Mouse (Mus musculus): Measurements from ENCODE around the gene Ptprn2.
A peak's percentile ranks its signal among the peaks of the same experiment; 100 is the strongest.

Gene Ptprn2

GRCm38 (mm10) chr12:116968215-116968939 is 482.9 kb downstream of the Ptprn2 start:
- peak in 1 of 2 experiments; percentile 29 for DNase-seq (ENCODE audit: low spot score in 2 of 2)

- no peak for DNase-seq (ENCODE audit: low spot score in 2 of 2)
Observed at GRCm38 (mm10) chr12:116975547-116975946, 490.0 kb downstream of the Ptprn2 start.

- no peak for DNase-seq (ENCODE audit: low spot score in 2 of 2)
Observed at GRCm38 (mm10) chr12:116976981-116977380, 491.5 kb downstream of the Ptprn2 start.

- DNase-seq (ENCODE audit: low spot score in 2 of 2), result peak in 1 of 2 experiments; percentile 26
Observed at GRCm38 (mm10) chr12:116978201-116978600, 492.7 kb downstream of the Ptprn2 start.

GRCm38 (mm10) chr12:116981315-116981714 is 495.8 kb downstream of the Ptprn2 start:
- no peak for DNase-seq (ENCODE audit: low spot score in 2 of 2)

- DNase-seq (ENCODE audit: low spot score in 2 of 2), result no peak
Observed at GRCm38 (mm10) chr12:116989144-116989543, 503.6 kb downstream of the Ptprn2 start.

- DNase-seq (ENCODE audit: low spot score in 2 of 2), result peak in 1 of 2 experiments; percentile 17
Observed at GRCm38 (mm10) chr12:117001546-117002148, 516.1 kb downstream of the Ptprn2 start.

- no peak for DNase-seq (ENCODE audit: low spot score in 2 of 2)
Observed at GRCm38 (mm10) chr12:117016753-117017595, 531.5 kb downstream of the Ptprn2 start.

GRCm38 (mm10) chr12:117017912-117018311 is 532.4 kb downstream of the Ptprn2 start:
- DNase-seq (ENCODE audit: low spot score in 2 of 2), result no peak

- no peak for DNase-seq (ENCODE audit: low spot score in 2 of 2)
Observed at GRCm38 (mm10) chr12:117023235-117023634, 537.7 kb downstream of the Ptprn2 start.

GRCm38 (mm10) chr12:117024916-117025315 is 539.4 kb downstream of the Ptprn2 start:
- DNase-seq (ENCODE audit: low spot score in 2 of 2), result peak in 1 of 2 experiments; percentile 50

- DNase-seq (ENCODE audit: low spot score in 2 of 2), result no peak
Observed at GRCm38 (mm10) chr12:117025676-117026075, 540.2 kb downstream of the Ptprn2 start.

GRCm38 (mm10) chr12:117027351-117027750 is 541.8 kb downstream of the Ptprn2 start:
- no peak for DNase-seq (ENCODE audit: low spot score in 2 of 2)

- DNase-seq (ENCODE audit: low spot score in 2 of 2), result no peak
Observed at GRCm38 (mm10) chr12:117028333-117028961, 542.9 kb downstream of the Ptprn2 start.

GRCm38 (mm10) chr12:117033172-117033571 is 547.7 kb downstream of the Ptprn2 start:
- no peak for DNase-seq (ENCODE audit: low spot score in 2 of 2)

GRCm38 (mm10) chr12:117034506-117034905 is 549.0 kb downstream of the Ptprn2 start:
- DNase-seq (ENCODE audit: low spot score in 2 of 2), result no peak

GRCm38 (mm10) chr12:117035243-117035642 is 549.7 kb downstream of the Ptprn2 start:
- peak; percentile 80 to 87 for DNase-seq (ENCODE audit: low spot score in 2 of 2)

- no peak for DNase-seq (ENCODE audit: low spot score in 2 of 2)
Observed at GRCm38 (mm10) chr12:117039411-117039810, 553.9 kb downstream of the Ptprn2 start.

- DNase-seq (ENCODE audit: low spot score in 2 of 2), result no peak
Observed at GRCm38 (mm10) chr12:117041409-117041808, 555.9 kb downstream of the Ptprn2 start.

- no peak for DNase-seq (ENCODE audit: low spot score in 2 of 2)
Observed at GRCm38 (mm10) chr12:117042706-117043105, 557.2 kb downstream of the Ptprn2 start.

- DNase-seq (ENCODE audit: low spot score in 2 of 2), result no peak
Observed at GRCm38 (mm10) chr12:117047384-117048251, 562.1 kb downstream of the Ptprn2 start.

Data from right cerebral cortex, adult 2 months (tissue).